Mouse (Mus musculus): Measurements from ENCODE around the gene Ubxn11.

GRCm38 (mm10) chr4:134132117-134132516 is 29.7 kb downstream of the Ubxn11 start:
- TF ChIP-seq CTCF (IDR thresholded peaks at IDR 0.05; ENCODE audit: low read depth) (no peak), EP300 (IDR thresholded peaks at IDR 0.05; ENCODE audit: low read depth) (no peak)
